Mouse (Mus musculus) testis, adult 2 months (tissue): Measurements from ENCODE around the gene 4933403O08Rik. TPM values are rescaled to one million over a fixed set of nuclear protein-coding genes. Genes with fewer than 3 reads are reported as not detected.

Source experiments
- H3K27ac ChIP-seq: fragments of 200-500 bp; 2 replicates; pipeline ENCODE4 v1.5.1; 2012; ENCODE audit warnings: low read depth, low read length; ENCODE audit not compliant: control insufficient read depth, insufficient read depth
- H3K27me3 ChIP-seq: fragments of 200-500 bp; 2 replicates; pipeline ENCODE4 v1.6.1; 2012; ENCODE audit warnings: mild to moderate bottlenecking, low read length, moderate library complexity; ENCODE audit not compliant: control insufficient read depth, insufficient read depth
- H3K36me3 ChIP-seq: fragments of 200-500 bp; 2 replicates; pipeline ENCODE4 v1.6.1; 2012; ENCODE audit warnings: mild to moderate bottlenecking, low read length; ENCODE audit not compliant: control insufficient read depth, insufficient read depth
- H3K4me1 ChIP-seq: fragments of 200-500 bp; 2 replicates; pipeline ENCODE4 v1.6.1; 2012; ENCODE audit warnings: low read length; ENCODE audit not compliant: control insufficient read depth, insufficient read depth
- H3K4me3 ChIP-seq: fragments of 200-500 bp; 2 replicates; pipeline ENCODE4 v1.5.1; 2012; ENCODE audit warnings: low read depth, mild to moderate bottlenecking, low read length, moderate library complexity, mixed read lengths; ENCODE audit not compliant: control insufficient read depth
- CTCF ChIP-seq: fragments of 200-500 bp; IDR thresholded peaks from 2 replicates; pipeline ENCODE4 v1.5.1; 2012; ENCODE audit warnings: low read depth, mild to moderate bottlenecking, inconsistent platforms, low read length, moderate library complexity; ENCODE audit not compliant: control insufficient read depth, insufficient read depth, insufficient replicate concordance
- POLR2A ChIP-seq: fragments of 200-500 bp; IDR thresholded peaks from 2 replicates; pipeline ENCODE4 v1.6.1; 2012; ENCODE audit warnings: low read depth, mild to moderate bottlenecking, inconsistent platforms, low read length, moderate library complexity; ENCODE audit not compliant: control insufficient read depth
- polyA plus RNA-seq: library from polyadenylated mRNA; depleted of rRNA; stranded (reverse); fragments of >200 nt; gene quantifications from 2 replicates; pipeline ENCODE4 v1.2.3, GENCODE M21; 2012; rRNA removed

The 4933403O08Rik gene
- 2.1 and 2.5 TPM in 2 replicates for polyA plus RNA-seq

DNA sequence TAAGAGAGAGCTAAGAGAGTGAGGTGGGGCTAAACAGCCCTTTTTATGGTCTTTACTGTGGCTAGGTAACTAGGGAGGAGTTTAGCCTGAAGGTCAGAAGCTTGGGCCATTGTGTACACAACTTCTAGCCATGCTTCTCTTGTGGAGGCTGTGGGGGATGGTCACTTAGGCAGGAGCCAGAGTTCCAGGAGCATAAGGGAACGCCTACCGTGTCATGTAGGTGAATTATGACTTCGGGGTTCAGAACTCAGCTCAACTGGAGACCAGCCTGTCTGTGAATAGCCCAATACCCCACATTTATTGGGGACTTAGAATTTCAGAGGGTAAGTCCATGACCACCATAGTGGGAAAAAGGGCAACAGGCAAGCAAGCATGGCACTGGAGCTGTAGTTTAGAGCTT is at the start of gene 4933403O08Rik:
TSS of gene 4933403O08Rik (plus strand) at position 301 of the 400 bp plus-strand sequence.
- no peak within 1 kb of the TSS; the same call in 1 of the 2 replicates for H3K27ac ChIP-seq
- no peak within 1 kb of the TSS; the same call in 1 of the 2 replicates for H3K4me3 ChIP-seq
- no peaks in the 10 kb centered on the region for H3K27me3 ChIP-seq
- H3K4me1 ChIP-seq, result no peaks in the 10 kb centered on the region
- TF ChIP-seq CTCF (no peak), POLR2A (no peak)
- H3K36me3 ChIP-seq, result no peaks in the 10 kb centered on the region

- Histone ChIP-seq H3K36me3 (no peaks in the 10 kb centered on the region), H3K4me1 (no peaks in the 10 kb centered on the region), H3K27ac (no peak overlapping the region), H3K27me3 (no peaks in the 10 kb centered on the region), H3K4me3 (no peak overlapping the region)
- no peak for TF ChIP-seq POLR2A
Measured at GRCm38 (mm10) chrX:112242916-112243315, 4.1 kb downstream of the 4933403O08Rik start.

DNA sequence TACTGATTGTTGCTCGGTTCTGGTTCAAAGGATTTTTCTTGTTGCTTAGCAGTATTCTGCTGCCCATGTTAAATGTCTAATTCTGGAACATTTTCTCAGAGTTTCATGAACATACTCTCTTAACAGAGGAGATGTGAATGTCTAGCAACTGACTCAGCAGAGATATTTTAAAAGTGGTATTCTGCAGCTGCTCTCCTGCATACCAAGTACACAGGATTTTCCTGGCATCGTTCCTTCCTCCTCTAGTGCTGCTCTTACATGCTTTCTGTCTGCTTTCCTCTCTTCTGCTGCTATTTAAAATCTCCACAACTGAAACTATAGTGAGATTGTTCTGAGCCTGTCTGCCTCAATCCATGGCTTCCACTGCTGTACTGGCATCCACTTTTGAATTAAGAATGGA is 16.7 kb downstream of the 4933403O08Rik start:
- H3K27me3 ChIP-seq, result no peaks in the 10 kb centered on the region
- no peak for TF ChIP-seq CTCF
- no peak for TF ChIP-seq POLR2A
- no peak overlapping the region for H3K27ac ChIP-seq
- H3K36me3 ChIP-seq, result no peaks in the 10 kb centered on the region
- H3K4me1 ChIP-seq, result no peaks in the 10 kb centered on the region
- H3K4me3 ChIP-seq, result no peak overlapping the region

GRCm38 (mm10) chrX:112273550-112273949 is 34.7 kb downstream of the 4933403O08Rik start:
- no peaks in the 10 kb centered on the region for H3K27me3 ChIP-seq
- H3K36me3 ChIP-seq, result no peaks in the 10 kb centered on the region
- no peaks in the 10 kb centered on the region for H3K4me1 ChIP-seq
- no peak overlapping the region for H3K4me3 ChIP-seq
- TF ChIP-seq CTCF, result no peak
- TF ChIP-seq POLR2A, result no peak
- no peak overlapping the region for H3K27ac ChIP-seq

Other genes starting within 250 kb of the 4933403O08Rik start
- gene Tex16, start 228.0 kb upstream of the 4933403O08Rik start, polyA plus RNA-seq, result 1.7 and 4.0 TPM in 2 replicates
- gene Apool, start 72.3 kb downstream of the 4933403O08Rik start, polyA plus RNA-seq, result 0.88 and 1.1 TPM in 2 replicates
- 22.1 and 23.6 TPM in 2 replicates for gene Satl1, start 167.7 kb downstream of the 4933403O08Rik start, polyA plus RNA-seq